Mouse (Mus musculus) inflammation-experienced regulatory T-cells, adult 6 months (primary cell): ENCODE results near the gene Gm21833. TPM values are rescaled to one million over a fixed set of nuclear protein-coding genes. Genes with fewer than 3 reads are reported as not detected.
"Not testable (repeated sequence)": the region's sequence is repeated elsewhere in the genome, so short reads cannot be mapped to it uniquely, and the experiment has no call there.

Experiments used
- ATAC-seq: one replicate; pipeline ENCODE4 v1.8.0; 2017
- polyA plus RNA-seq, 3 experiments: library from polyadenylated mRNA; unstranded; fragments of 100-300 nt; shearing (Covaris generic); gene quantifications; one replicate each; pipeline ENCODE4 v1.2.1; 2017

Gene Gm21833
- not detected for polyA plus RNA-seq

GRCm38 (mm10) chr16:82828082-82828481 is at the start of gene Gm21833:
TSS of gene Gm21833 (plus strand) at chr16:82828382.
- ATAC-seq = not testable (repeated sequence)

GRCm38 (mm10) chr16:82789521-82789920 is 38.7 kb upstream of the Gm21833 start:
- ATAC-seq = no peak

- ATAC-seq = no peak
Measured at GRCm38 (mm10) chr16:82796489-82796888, 31.7 kb upstream of the Gm21833 start.

- ATAC-seq = no peak
Measured at GRCm38 (mm10) chr16:82815255-82815654, 12.9 kb upstream of the Gm21833 start.

GRCm38 (mm10) chr16:82816615-82817014 is 11.6 kb upstream of the Gm21833 start:
- ATAC-seq = no peak

GRCm38 (mm10) chr16:82855752-82856151 is 27.6 kb downstream of the Gm21833 start:
- ATAC-seq = no peak

- no peak for ATAC-seq
Measured at GRCm38 (mm10) chr16:82864590-82864989, 36.4 kb downstream of the Gm21833 start.
